Mouse (Mus musculus): ENCODE measurements around the gene Ammecr1. TPM values are rescaled to one million over a fixed set of nuclear protein-coding genes. Genes with fewer than 3 reads are reported as not detected.
A peak's percentile ranks its signal among the peaks of the same experiment; 100 is the strongest.

Gene Ammecr1
- total RNA-seq (2012; rRNA removed) (3.1 and 3.7 TPM in 2 replicates), total RNA-seq (2014; rRNA removed) (5.2 and 5.4 TPM in 2 replicates), polyA plus RNA-seq (2012; ENCODE audit: insufficient read length, low read depth) (6.6 and 7.1 TPM in 2 replicates)

GRCm38 (mm10) chrX:142966008-142966966, at the start of gene Ammecr1:
Ammecr1 (minus strand) TSS chrX:142966728.
- Histone ChIP-seq H3K36me3 (replicated peaks in 1 of 2; ENCODE audit: control insufficient read depth in 1 of 2, insufficient read depth in 1 of 2, low read length in 1 of 2) (peaks cover 0 to 2% of the 10 kb centered on the region in 2 experiments), H3K9me3 (replicated peaks; ENCODE audit: low read length) (no peaks in the 10 kb centered on the region), H3K4me1 (ENCODE audit: control insufficient read depth in 1 of 2, insufficient read depth in 2 of 2) (no peaks in the 10 kb centered on the region), H3K79me2 (replicated peaks; ENCODE audit: control insufficient read depth, extremely low read depth, insufficient read depth, poor library complexity, severe bottlenecking) (peaks cover 1% of the 10 kb centered on the region; the same call in 1 of the 2 replicates), H3K9ac (ENCODE audit: insufficient read depth, low read depth) (peak within 1 kb of the TSS; percentile 94), H3K4me2 (ENCODE audit: insufficient read depth, low read depth, poor library complexity, severe bottlenecking) (peak within 1 kb of the TSS; percentile 84), H3K27ac (ENCODE audit: insufficient read depth, low read depth) (0 out of 2 replicates have a peak within 1 kb of the TSS, but pooled peaks have one; percentile 61), H3K27me3 (replicated peaks) (no peaks in the 10 kb centered on the region), H3K4me3 (replicated peaks in 1 of 3; ENCODE audit: low read depth in 2 of 3, low read length in 2 of 3, poor library complexity in 1 of 3) (peak within 1 kb of the TSS; percentile 65 to 80 (median 72))
- no peak for TF ChIP-seq BHLHE40 (IDR thresholded peaks at IDR 0.05; ENCODE audit: low read depth, low read length)
- no peak for TF ChIP-seq RAD21 (IDR thresholded peaks at IDR 0.05; ENCODE audit: low read depth, low read length)
- TF ChIP-seq TBP (conservative IDR thresholded peaks at IDR 0.05; ENCODE audit: low read depth, low read length): no peak
- TF ChIP-seq TCF12 (IDR thresholded peaks at IDR 0.05; ENCODE audit: low read depth, low read length): peak; percentile 61; the same call in 1 of the 2 replicates
- no peak for TF ChIP-seq RCOR1 (conservative IDR thresholded peaks at IDR 0.05; ENCODE audit: low read depth, low read length)
- no peak for TF ChIP-seq USF1 (IDR thresholded peaks at IDR 0.05; ENCODE audit: low read depth, low read length)
- no peak for TF ChIP-seq ELF1 (IDR thresholded peaks at IDR 0.05; ENCODE audit: low read depth, low read length)
- TF ChIP-seq POLR2AphosphoS2 (IDR thresholded peaks at IDR 0.05; ENCODE audit: low read depth, low read length): no peak
- TF ChIP-seq EP300 (IDR thresholded peaks at IDR 0.05; ENCODE audit: low read length): no peak
- no peak for TF ChIP-seq MYC (IDR thresholded peaks at IDR 0.05; ENCODE audit: low read depth, low read length)
- no peak for TF ChIP-seq JUND (conservative IDR thresholded peaks at IDR 0.05; ENCODE audit: low read depth, low read length)
- TF ChIP-seq POLR2A (IDR thresholded peaks at IDR 0.05; ENCODE audit: low read depth, low read length): peak; percentile 71
- TF ChIP-seq MEF2A (IDR thresholded peaks at IDR 0.05; ENCODE audit: borderline replicate concordance, low read depth, low read length): no peak
- TF ChIP-seq NELFE (IDR thresholded peaks at IDR 0.05; ENCODE audit: low read depth, low read length): peak; percentile 74
- no peak for TF ChIP-seq E2F4 (IDR thresholded peaks at IDR 0.05; ENCODE audit: insufficient replicate concordance, low read depth, low read length)
- no peak for TF ChIP-seq GABPA (IDR thresholded peaks at IDR 0.05; ENCODE audit: insufficient replicate concordance, low read depth, low read length)
- TF ChIP-seq SIN3A (IDR thresholded peaks at IDR 0.05; ENCODE audit: low read length): no peak
- TF ChIP-seq KAT2A (IDR thresholded peaks at IDR 0.05; ENCODE audit: insufficient replicate concordance, low read length): no peak
- peak; percentile 38 for TF ChIP-seq NRF1 (IDR thresholded peaks at IDR 0.05; ENCODE audit: low read depth, low read length)
- no peak for TF ChIP-seq MAFK (IDR thresholded peaks at IDR 0.05; ENCODE audit: insufficient replicate concordance, low read length)
- TF ChIP-seq ZC3H11A (IDR thresholded peaks at IDR 0.05; ENCODE audit: low read depth, low read length): no peak
- TF ChIP-seq USF2 (conservative IDR thresholded peaks at IDR 0.05; ENCODE audit: low read depth, low read length): no peak
- no peak for TF ChIP-seq JUN (IDR thresholded peaks at IDR 0.05; ENCODE audit: insufficient read depth, low read depth, low read length)
- no peak for TF ChIP-seq MAZ (IDR thresholded peaks at IDR 0.05; ENCODE audit: low read depth, low read length)
- no peak for TF ChIP-seq PAX5 (IDR thresholded peaks at IDR 0.05; ENCODE audit: low read length)
- TF ChIP-seq MXI1 (IDR thresholded peaks at IDR 0.05; ENCODE audit: low read depth, low read length): no peak
- TF ChIP-seq CHD1 (IDR thresholded peaks at IDR 0.05; ENCODE audit: low read depth, low read length): no peak
- peak; percentile 9; the same call in 1 of the 2 replicates for TF ChIP-seq HCFC1 (IDR thresholded peaks at IDR 0.05; ENCODE audit: low read depth, low read length)
- no peak for TF ChIP-seq UBTF (IDR thresholded peaks at IDR 0.05; ENCODE audit: low read depth, low read length)
- TF ChIP-seq ETS1 (conservative IDR thresholded peaks at IDR 0.05; ENCODE audit: low read depth, low read length): no peak
- no peak for TF ChIP-seq CTCF (conservative IDR thresholded peaks at IDR 0.05 in 1 of 2, IDR thresholded peaks at IDR 0.05 in 1 of 2; ENCODE audit: low read depth in 2 of 2, low read length in 2 of 2)
- TF ChIP-seq SMC3 (IDR thresholded peaks at IDR 0.05; ENCODE audit: low read depth, low read length): no peak
- TF ChIP-seq ZMIZ1 (IDR thresholded peaks at IDR 0.05; ENCODE audit: low read depth, low read length): 0 out of 2 replicates have a peak, but pooled peaks have one; percentile 34
- peak; percentile 14; the same call in 1 of the 2 replicates for TF ChIP-seq IRF4 (IDR thresholded peaks at IDR 0.05; ENCODE audit: low read depth, low read length)
- TF ChIP-seq CHD2 (IDR thresholded peaks at IDR 0.05; ENCODE audit: low read length): no peak
- no peak for TF ChIP-seq MAX (IDR thresholded peaks at IDR 0.05; ENCODE audit: low read length)
- TF ChIP-seq ZKSCAN1 (IDR thresholded peaks at IDR 0.05; ENCODE audit: borderline replicate concordance, low read depth, low read length): no peak
- 0 out of 2 replicates have a peak, but pooled peaks have one; percentile 15 for TF ChIP-seq ZNF384 (IDR thresholded peaks at IDR 0.05; ENCODE audit: low read depth, low read length)
- DNase-seq (ENCODE audit: extremely low read depth): peak; percentile 49
- dilution Hi-C loops (cut with MboI; ENCODE audit: extremely low pct_ligation_motif_present, extremely low pct_unique_long_range_greater_than_20kb, low sequenced_read_pairs) (no loop called here), in situ Hi-C loops (cut with MboI; ENCODE audit: low pct_ligation_motif_present, low pct_unique_long_range_greater_than_20kb, low sequenced_read_pairs) (no loop called here)

Measured in CH12.LX (cell line).